Mouse (Mus musculus) lung, embryonic 16.5 days (tissue): ENCODE measurements around the gene Serp2. TPM values are rescaled to one million over a fixed set of nuclear protein-coding genes. Genes with fewer than 3 reads are reported as not detected.

Source experiments
- ATAC-seq: fragments of 200-750 bp; cut with Nextera tagmentation; 2 replicates; pipeline ENCODE4 v1.8.0; 2017; ENCODE audit warnings: low read depth, mild to moderate bottlenecking, moderate library complexity
- H3K27ac ChIP-seq: fragments of 300-500 bp; sonication (generic); 2 replicates; pipeline ENCODE4 v1.5.1; 2014; ENCODE audit warnings: mild to moderate bottlenecking, control low read depth, low read length
- H3K27me3 ChIP-seq: fragments of 300-500 bp; sonication (generic); 2 replicates; pipeline ENCODE4 v1.6.1; 2014; ENCODE audit warnings: low read depth, low read length, mixed read lengths; ENCODE audit not compliant: control insufficient read depth, insufficient read depth
- H3K36me3 ChIP-seq: fragments of 300-500 bp; sonication (generic); 2 replicates; pipeline ENCODE4 v1.6.1; 2014; ENCODE audit warnings: low read length; ENCODE audit not compliant: control insufficient read depth, insufficient read depth
- H3K4me1 ChIP-seq: fragments of 300-500 bp; sonication (generic); replicated peaks from 2 replicates; pipeline ENCODE4 v1.6.1; 2014; ENCODE audit warnings: low read length, mixed read lengths; ENCODE audit not compliant: control insufficient read depth, insufficient read depth
- H3K4me2 ChIP-seq: fragments of 300-500 bp; sonication (generic); 2 replicates; pipeline ENCODE4 v1.6.1; 2014; ENCODE audit warnings: low read depth, low read length, control low read depth
- H3K4me3 ChIP-seq: fragments of 300-500 bp; sonication (generic); 2 replicates; pipeline ENCODE4 v1.5.1; 2014; ENCODE audit warnings: mild to moderate bottlenecking, low read length, control low read depth
- H3K9ac ChIP-seq: fragments of 300-500 bp; sonication (generic); 2 replicates; pipeline ENCODE4 v1.6.1; 2014; ENCODE audit warnings: low read length, control low read depth
- H3K9me3 ChIP-seq: fragments of 300-500 bp; sonication (generic); 2 replicates; pipeline ENCODE4 v1.6.1; 2016; ENCODE audit warnings: low read length; ENCODE audit not compliant: control insufficient read depth
- WGBS: fragments of 180-500 bp; shearing (Covaris S2); extraction: QIAGEN DNeasy Blood & Tissue Kit; methylation state at CpG from one replicate; pipeline ENCODE4 v1.1.7; 2014; 5-methylcytosine and 5-hydroxymethylcytosine counted together
- polyA plus RNA-seq: library from polyadenylated mRNA; unstranded; fragments of >200 nt; fragmentation: Nextera tagmentation; extraction: Ambion mirVana; gene quantifications from 2 replicates; pipeline ENCODE4 v1.2.1, GENCODE M21; 2015

The Serp2 gene
- polyA plus RNA-seq, 1 experiment from 2014 or later = 6.3 TPM

DNA sequence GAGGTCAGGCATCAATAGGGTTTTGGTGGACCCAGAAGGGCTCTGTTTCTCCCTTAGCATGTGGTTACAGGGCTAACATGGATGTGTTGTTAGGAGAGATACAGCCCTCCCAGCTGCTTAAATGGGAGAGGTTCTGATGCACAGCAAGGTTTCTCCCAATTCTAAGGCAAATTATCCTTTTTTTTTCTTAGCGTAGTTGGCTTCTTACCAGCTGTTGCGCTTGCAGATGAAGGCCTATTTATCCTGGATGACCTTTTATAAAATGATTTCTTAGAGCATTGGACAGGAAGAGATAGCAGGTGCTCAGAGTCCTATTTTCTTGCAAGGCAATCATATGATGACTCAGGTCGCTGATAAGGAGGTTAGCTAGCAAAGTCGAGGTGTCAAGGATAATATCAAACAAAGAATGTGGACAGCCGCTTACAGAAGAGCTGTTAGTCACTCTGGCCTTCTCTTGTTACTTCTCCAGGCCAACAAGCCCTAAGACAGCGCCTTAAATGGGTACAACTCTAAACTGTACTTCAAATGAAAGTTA lies 37.7 kb upstream of the Serp2 start:
- 46% methylated on average over 6 of the region's 6 CpGs for WGBS
- H3K4me1 ChIP-seq = peaks cover 43% of the 10 kb centered on the region
- peak overlapping the region; percentile 7 for H3K27ac ChIP-seq
- H3K36me3 ChIP-seq = no peaks in the 10 kb centered on the region
- H3K9me3 ChIP-seq = no peaks in the 10 kb centered on the region
- H3K4me3 ChIP-seq = no peak overlapping the region
- no peak overlapping the region for H3K9ac ChIP-seq
- H3K27me3 ChIP-seq = no peaks in the 10 kb centered on the region
- no peak overlapping the region for H3K4me2 ChIP-seq
- ATAC-seq = no peak

DNA sequence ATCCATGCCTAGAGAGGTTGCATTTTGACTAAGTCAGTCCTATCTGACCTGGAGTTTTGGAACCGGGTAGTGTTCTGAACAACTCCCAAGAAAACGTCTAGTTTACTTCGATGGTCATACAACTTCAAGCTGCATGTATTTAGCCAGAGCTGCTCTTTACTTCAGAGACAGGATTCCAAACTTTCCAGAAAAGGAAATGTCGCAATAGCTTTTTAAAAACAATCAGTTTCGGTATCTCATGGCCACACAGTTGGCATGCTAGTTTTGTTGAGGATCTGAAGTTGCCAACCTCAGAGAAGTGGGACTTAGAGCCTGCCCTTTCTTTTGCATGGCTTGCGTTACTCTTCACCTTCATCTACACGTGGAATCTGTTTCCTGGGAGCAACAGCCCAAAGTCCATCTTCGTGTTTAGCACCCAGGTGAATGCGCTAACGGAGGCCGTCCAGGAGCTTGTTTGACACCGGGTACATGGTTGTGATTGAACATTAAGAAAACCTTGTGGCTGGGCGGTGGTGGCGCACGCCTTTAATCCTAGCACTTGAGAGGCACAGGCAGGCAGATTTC lies 37.0 kb upstream of the Serp2 start:
- no peak for ATAC-seq
- H3K36me3 ChIP-seq = no peaks in the 10 kb centered on the region
- H3K9ac ChIP-seq = no peak overlapping the region
- H3K9me3 ChIP-seq = no peaks in the 10 kb centered on the region
- no peaks in the 10 kb centered on the region for H3K27me3 ChIP-seq
- no peak overlapping the region for H3K4me3 ChIP-seq
- peaks cover 42% of the 10 kb centered on the region for H3K4me1 ChIP-seq
- 77% methylated on average over 15 of the region's 15 CpGs for WGBS
- H3K4me2 ChIP-seq = no peak overlapping the region
- no peak overlapping the region for H3K27ac ChIP-seq

DNA sequence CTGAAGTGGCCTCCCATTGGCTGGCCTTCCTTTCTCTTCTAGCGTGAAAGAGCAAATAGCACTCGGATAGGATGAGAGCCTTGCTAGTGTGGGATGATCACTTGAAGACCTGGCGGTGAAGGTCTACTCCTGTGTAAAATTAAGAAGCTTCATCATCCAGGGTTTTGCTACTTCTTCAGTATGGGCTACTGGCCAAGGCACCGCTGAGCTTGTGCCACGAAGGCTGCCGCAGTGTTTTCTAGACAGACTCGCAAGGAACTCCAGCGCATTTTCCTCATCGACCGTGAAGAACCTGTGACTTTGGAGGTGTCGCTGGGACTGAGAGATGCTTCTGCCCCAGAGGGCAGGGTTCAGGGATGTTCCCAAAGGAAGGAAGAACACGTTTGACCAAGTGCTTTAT lies 36.0 kb upstream of the Serp2 start:
- Histone ChIP-seq H3K36me3 (no peaks in the 10 kb centered on the region), H3K9me3 (no peaks in the 10 kb centered on the region), H3K27ac (no peak overlapping the region), H3K9ac (no peak overlapping the region), H3K4me1 (peaks cover 33% of the 10 kb centered on the region), H3K4me2 (no peak overlapping the region), H3K27me3 (no peaks in the 10 kb centered on the region), H3K4me3 (no peak overlapping the region)
- ATAC-seq = no peak
- 75% methylated on average over 12 of the region's 12 CpGs for WGBS

DNA sequence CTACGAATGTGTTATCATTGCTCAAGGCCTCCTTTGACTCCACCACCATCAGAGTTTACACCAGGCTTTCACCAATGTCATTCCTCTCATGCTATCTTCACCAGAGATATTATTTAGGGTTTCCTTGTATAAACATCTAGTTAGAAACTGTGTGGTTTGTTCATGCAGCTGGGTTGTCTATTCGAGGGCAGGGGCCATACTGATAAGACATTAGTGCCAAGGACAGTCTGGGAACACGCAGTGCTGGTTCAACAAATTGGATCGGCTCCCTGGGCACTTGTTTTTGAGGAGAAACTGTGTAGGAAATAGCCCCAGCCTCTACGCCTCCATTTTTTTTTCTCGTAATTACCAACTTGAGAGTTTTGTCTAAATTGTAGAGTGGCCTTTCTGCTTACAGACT lies 35.4 kb upstream of the Serp2 start:
- no peak overlapping the region for H3K9ac ChIP-seq
- H3K4me2 ChIP-seq = no peak overlapping the region
- H3K4me1 ChIP-seq = peaks cover 33% of the 10 kb centered on the region
- H3K27me3 ChIP-seq = no peaks in the 10 kb centered on the region
- no peak overlapping the region for H3K4me3 ChIP-seq
- WGBS = 61% methylated on average over 6 of the region's 6 CpGs
- no peaks in the 10 kb centered on the region for H3K9me3 ChIP-seq
- no peaks in the 10 kb centered on the region for H3K36me3 ChIP-seq
- H3K27ac ChIP-seq = no peak overlapping the region
- no peak for ATAC-seq

DNA sequence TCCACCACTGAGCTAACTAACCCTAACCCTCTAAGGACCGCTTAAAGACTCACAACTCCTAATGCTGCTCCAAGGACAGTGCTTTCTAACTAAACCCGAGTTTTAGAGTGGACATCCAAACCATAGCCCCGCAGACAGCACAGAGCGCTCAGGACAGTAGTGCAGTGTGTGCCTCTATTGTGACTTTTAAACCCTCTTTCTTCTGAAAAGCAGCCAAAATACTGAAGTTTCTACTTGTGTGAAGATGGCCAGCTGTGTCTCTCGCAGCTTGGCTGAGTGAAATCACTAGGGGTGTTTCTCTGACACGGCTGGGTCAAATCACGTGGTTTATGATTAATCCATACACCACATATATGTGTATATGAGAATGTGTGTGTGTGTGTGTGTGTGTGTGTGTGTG lies 33.4 kb upstream of the Serp2 start:
- H3K9me3 ChIP-seq = no peaks in the 10 kb centered on the region
- 60% methylated on average over 7 of the region's 7 CpGs for WGBS
- peak overlapping the region; percentile 70 for H3K27ac ChIP-seq
- H3K27me3 ChIP-seq = no peaks in the 10 kb centered on the region
- peaks cover 31% of the 10 kb centered on the region for H3K4me1 ChIP-seq
- H3K4me2 ChIP-seq = no peak overlapping the region
- peak; percentile 53 for ATAC-seq
- no peaks in the 10 kb centered on the region for H3K36me3 ChIP-seq
- no peak overlapping the region for H3K4me3 ChIP-seq
- H3K9ac ChIP-seq = no peak overlapping the region

DNA sequence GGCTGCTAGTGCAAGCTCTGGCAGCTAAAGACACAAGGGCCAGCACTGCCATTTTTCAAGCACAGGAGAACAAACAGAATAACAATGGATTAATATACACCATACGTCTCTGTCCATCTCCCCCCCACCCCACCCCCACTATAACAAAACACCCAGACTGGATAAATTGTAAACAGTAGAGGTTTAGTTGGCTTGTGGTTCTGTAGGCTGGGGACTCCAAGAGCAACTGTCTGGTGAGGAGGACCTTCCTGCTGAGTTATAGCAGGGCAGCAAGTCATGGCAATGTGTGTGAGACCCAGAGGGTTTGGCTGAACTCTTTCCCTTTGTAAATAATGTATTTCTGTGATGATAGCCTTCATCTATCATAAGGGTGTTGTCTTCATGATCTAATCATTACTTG lies 33.0 kb upstream of the Serp2 start:
- H3K27me3 ChIP-seq = no peaks in the 10 kb centered on the region
- no peak overlapping the region for H3K9ac ChIP-seq
- peak overlapping the region; percentile 70 for H3K27ac ChIP-seq
- H3K9me3 ChIP-seq = no peaks in the 10 kb centered on the region
- peak; percentile 75 for ATAC-seq
- 20% methylated on average over 1 of the region's 1 CpGs for WGBS
- H3K4me3 ChIP-seq = no peak overlapping the region
- H3K4me2 ChIP-seq = no peak overlapping the region
- no peaks in the 10 kb centered on the region for H3K36me3 ChIP-seq
- peaks cover 26% of the 10 kb centered on the region for H3K4me1 ChIP-seq

DNA sequence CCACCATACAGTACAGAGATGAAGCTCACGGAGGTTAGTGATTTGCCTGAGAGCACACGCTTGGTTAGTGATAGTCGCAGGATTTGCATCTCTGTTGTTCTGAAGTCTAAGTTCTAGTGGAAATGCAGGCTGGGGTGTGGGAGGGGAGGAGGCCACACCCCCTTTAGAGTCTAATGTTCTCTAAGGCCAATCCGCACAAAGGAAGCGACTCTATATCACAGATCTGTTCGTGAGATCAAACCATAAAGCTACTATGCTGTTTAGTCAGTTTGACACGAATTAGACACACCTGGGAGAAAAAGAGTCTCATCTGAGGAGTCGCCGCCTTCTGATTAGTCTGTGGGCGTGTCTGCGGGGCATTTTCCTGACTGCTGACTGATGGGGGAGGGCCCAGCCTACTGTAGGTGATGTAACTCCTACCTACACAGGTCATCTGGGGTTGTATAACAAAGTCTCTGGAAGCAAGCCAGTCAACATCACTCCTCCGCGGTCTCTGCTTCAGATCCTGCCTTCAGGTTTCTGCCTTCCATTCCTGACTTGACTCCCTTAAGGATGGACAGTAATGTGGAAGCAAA lies 29.2 kb upstream of the Serp2 start:
- no peak for ATAC-seq
- Histone ChIP-seq H3K36me3 (no peaks in the 10 kb centered on the region), H3K27me3 (no peaks in the 10 kb centered on the region), H3K9me3 (no peaks in the 10 kb centered on the region), H3K4me3 (no peak overlapping the region), H3K9ac (no peak overlapping the region; the same call in 1 of the 2 replicates), H3K4me1 (peaks cover 18% of the 10 kb centered on the region), H3K4me2 (no peak overlapping the region), H3K27ac (no peak overlapping the region)
- 43% methylated on average over 13 of the region's 13 CpGs for WGBS

DNA sequence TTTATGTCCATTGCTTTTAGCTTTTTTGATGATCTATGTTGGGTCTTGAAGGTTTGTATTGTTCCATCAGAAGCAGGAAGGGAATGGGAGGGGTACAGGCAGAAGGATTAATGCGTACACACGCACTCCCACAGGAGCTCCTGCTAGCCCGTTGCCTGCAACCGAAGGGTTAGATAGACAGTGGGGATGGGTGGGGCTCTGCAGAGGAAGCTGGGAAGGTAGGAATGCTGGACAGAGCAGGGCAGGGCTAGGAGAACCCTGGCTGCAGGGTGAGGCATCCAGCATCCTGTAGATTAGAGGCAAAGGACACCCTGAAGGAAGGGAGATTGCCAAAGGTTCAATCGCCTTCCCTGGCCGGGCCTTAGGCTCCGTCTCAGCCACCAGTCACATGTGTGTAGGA lies 27.3 kb upstream of the Serp2 start:
- Histone ChIP-seq H3K27ac (no peak overlapping the region), H3K36me3 (no peaks in the 10 kb centered on the region), H3K9me3 (no peaks in the 10 kb centered on the region), H3K9ac (no peak overlapping the region), H3K27me3 (no peaks in the 10 kb centered on the region), H3K4me2 (no peak overlapping the region), H3K4me1 (peaks cover 8% of the 10 kb centered on the region), H3K4me3 (no peak overlapping the region)
- 0 out of 2 replicates have a peak, but pooled peaks have one; percentile 10 for ATAC-seq
- WGBS = 69% methylated on average over 7 of the region's 7 CpGs

DNA sequence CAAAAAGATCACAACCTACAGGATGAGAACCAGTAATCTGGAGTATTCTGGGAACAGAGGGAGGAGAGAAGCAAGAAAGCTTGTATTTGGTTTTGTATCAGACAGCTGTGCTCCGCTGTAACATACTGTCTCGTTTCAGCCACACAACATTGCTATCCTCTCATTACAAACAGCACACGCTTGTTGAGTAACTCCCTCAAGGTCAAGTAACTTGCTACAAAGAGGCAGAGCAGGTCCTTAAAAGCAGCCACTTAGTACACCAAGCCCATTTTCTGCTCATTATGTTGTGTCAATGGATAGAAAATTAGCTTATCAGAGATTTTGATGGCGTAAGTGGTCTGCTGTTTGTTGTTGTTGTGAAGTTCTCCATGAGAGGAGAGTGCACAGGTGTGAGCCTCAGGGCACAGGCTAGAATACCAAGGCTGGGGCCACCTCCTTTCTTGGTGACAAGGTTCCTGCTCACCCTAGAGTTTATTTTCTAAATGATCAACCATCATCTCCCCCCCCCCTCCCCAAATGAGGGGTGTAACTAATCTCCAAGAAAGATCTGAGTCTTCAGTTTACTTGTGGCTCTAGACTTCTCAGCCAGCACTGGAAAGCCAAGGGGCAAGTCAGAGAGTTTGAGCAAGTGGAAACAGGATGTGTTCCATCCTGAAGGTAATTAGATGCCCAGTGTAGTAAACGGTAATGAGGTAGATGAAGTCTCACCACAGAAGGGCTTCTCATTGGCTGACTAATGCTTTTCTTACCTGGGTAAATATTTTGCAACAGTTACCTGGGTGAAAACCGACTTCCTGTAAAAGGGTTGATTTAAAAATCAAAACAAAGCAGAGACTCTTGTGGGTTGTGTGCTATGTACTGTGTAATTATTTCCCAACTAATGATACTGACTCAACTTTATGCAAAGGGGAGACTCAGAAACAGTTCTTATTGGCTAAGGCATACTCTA lies 25.6 kb upstream of the Serp2 start:
- peak; percentile 27 for ATAC-seq
- Histone ChIP-seq H3K27ac (0 out of 2 replicates have a peak overlapping the region, but pooled peaks have one; percentile 7), H3K4me3 (no peak overlapping the region)

More for the DNA sequence above, 25.6 kb upstream of the Serp2 start:
- H3K9ac ChIP-seq = no peak overlapping the region
- H3K9me3 ChIP-seq = no peaks in the 10 kb centered on the region
- H3K27me3 ChIP-seq = no peaks in the 10 kb centered on the region
- H3K36me3 ChIP-seq = no peaks in the 10 kb centered on the region
- WGBS = 68% methylated on average over 6 of the region's 6 CpGs
- H3K4me1 ChIP-seq = peaks cover 8% of the 10 kb centered on the region
- H3K4me2 ChIP-seq = no peak overlapping the region
